9 mouse cellular contexts compared by ENCODE assay signal in genomic region chr10:84441846-84442245, GRCm38 (mm10). TPM values are rescaled to one million over a fixed set of nuclear protein-coding genes. Genes with fewer than 3 reads are reported as not detected.
DNase-seq lines count a peak whose midpoint lies in the region; ATAC-seq and TF ChIP-seq lines count a peak whose summit lies in the region.
"Had no signal": no experiment of that assay in that cellular context is flagged by ENCODE, and none has a peak within 500 bp of the region (broad histone marks: within the 10 kb centered on the region; RNA-seq: fewer than 3 reads in every experiment).

No protein-coding gene starts in this region.

- no peak for TF ChIP-seq POLR2A in kidney, adult 2 months (IDR thresholded peaks at IDR 0.05; ENCODE audit: low read depth, low read length)

- H3K9ac ChIP-seq in intestine, embryonic 15.5 days, result peak overlapping the region; percentile 97

- no peak for DNase-seq in kidney, adult 2 months
- no peak for DNase-seq in kidney, adult 11 months
- peak; percentile 64 for DNase-seq in embryo, embryonic 10 days (ENCODE audit: low spot score)
- DNase-seq in neural tube, embryonic 10.5 days (ENCODE audit: extremely low spot score, low spot score), result peak; percentile 45
- DNase-seq in natural killer cell, adult 2 months (ENCODE audit: low spot score in 2 of 2), result no peak
- no peak for DNase-seq in left cerebral cortex, adult 8-10 months (ENCODE audit: low spot score in 2 of 2)
- DNase-seq in urinary bladder, adult 2 months (ENCODE audit: low spot score), result no peak

- ATAC-seq in intestine, embryonic 15.5 days, result peak; percentile 10; the same call in 1 of the 2 replicates

- H3K27ac ChIP-seq in kidney, adult 2 months (ENCODE audit: insufficient read depth, low read depth, low read length), result peak overlapping the region; percentile 97
- H3K27ac ChIP-seq in intestine, embryonic 15.5 days, result no peak overlapping the region

- H3K27me3 ChIP-seq in kidney, adult 2 months (replicated peaks; ENCODE audit: control insufficient read depth, insufficient read depth, low read length), result no peaks in the 10 kb centered on the region
- no peaks in the 10 kb centered on the region for H3K27me3 ChIP-seq in intestine, embryonic 15.5 days (replicated peaks)

- H3K36me3 ChIP-seq in kidney, adult 2 months (ENCODE audit: control insufficient read depth, insufficient read depth, low read length), result no peaks in the 10 kb centered on the region
- no peaks in the 10 kb centered on the region for H3K36me3 ChIP-seq in intestine, embryonic 15.5 days

- no peak for TF ChIP-seq CTCF in kidney, adult 2 months (conservative IDR thresholded peaks at IDR 0.05; ENCODE audit: insufficient read depth, insufficient read length, low read depth, low read length)

- H3K4me3 ChIP-seq in kidney, adult 2 months (ENCODE audit: insufficient read depth, low read depth, low read length), result no peak overlapping the region
- H3K4me3 ChIP-seq in intestine, embryonic 15.5 days (replicated peaks), result peak overlapping the region; percentile 73

- 37% methylated on average over 11 of the region's 11 CpGs for WGBS in kidney, adult 2 months
- 13% methylated on average over 11 of the region's 11 CpGs for WGBS in intestine, embryonic 15.5 days

- H3K4me1 ChIP-seq in kidney, adult 2 months (ENCODE audit: control insufficient read depth, insufficient read depth, low read length), result peaks cover 8% of the 10 kb centered on the region
- peaks cover 21% of the 10 kb centered on the region; the same call in 1 of the 2 replicates for H3K4me1 ChIP-seq in intestine, embryonic 15.5 days (replicated peaks)

- no peaks in the 10 kb centered on the region for H3K9me3 ChIP-seq in intestine, embryonic 15.5 days
- H3K9me3 ChIP-seq: megakaryocyte, embryonic 14.5 days had no signal

- H3K4me2 ChIP-seq in intestine, embryonic 15.5 days (replicated peaks), result peak overlapping the region; percentile 89

RNA-seq across cellular contexts. Expression of gene Nuak1, which starts 1.4 kb away (rescaled TPM):
- 12.2 and 12.3 TPM in 2 replicates for polyA plus RNA-seq in kidney, adult 2 months (2012; rRNA removed)
- 0.92 and 0.97 TPM in 2 replicates for polyA plus RNA-seq in intestine, embryonic 15.5 days (2015; fragmentation: Nextera tagmentation; extraction: Ambion mirVana)
- total RNA-seq in left cerebral cortex, adult 8-10 months (2022), result 10 to 100 TPM; 53.0 to 67.6 (median 60.4) TPM
- 7.6 and 9.1 TPM in 2 replicates for polyA plus RNA-seq in urinary bladder, adult 2 months (2012; rRNA removed)

Comparison
In these comparisons a context has a peak if more than half of its experiments do, and no peak if none do; other contexts are left out.
1. DNase-seq: peak in embryo, embryonic 10 days (single experiment) and neural tube, embryonic 10.5 days (single experiment); none in kidney, adult 2 months (single experiment), kidney, adult 11 months (single experiment), natural killer cell, adult 2 months (0 of 2), left cerebral cortex, adult 8-10 months (0 of 2) and urinary bladder, adult 2 months (single experiment).